Mouse (Mus musculus): ENCODE measurements around the gene Vgll1. TPM values are rescaled to one million over a fixed set of nuclear protein-coding genes. Genes with fewer than 3 reads are reported as not detected.

The Vgll1 gene
- polyA plus RNA-seq, 1 experiment from 2014 or later = 0.70 TPM

GRCm38 (mm10) chrX:57153520-57153919 is 65.6 kb downstream of the Vgll1 start:
- no peak overlapping the region for H3K4me3 ChIP-seq
- no peak overlapping the region for H3K4me2 ChIP-seq (replicated peaks)
- H3K27me3 ChIP-seq = no peaks in the 10 kb centered on the region
- no peak for ATAC-seq (ENCODE audit: low FRiP score, low read depth)
- WGBS = 67% methylated on average over 1 of the region's 1 CpGs
- H3K36me3 ChIP-seq = no peaks in the 10 kb centered on the region
- no peak overlapping the region for H3K9ac ChIP-seq
- no peak overlapping the region for H3K27ac ChIP-seq
- no peaks in the 10 kb centered on the region for H3K4me1 ChIP-seq
- H3K9me3 ChIP-seq = no peaks in the 10 kb centered on the region

Other genes starting within 250 kb of the Vgll1 start
- not detected in 2 replicates for gene Adgrg4, start 217.9 kb upstream of the Vgll1 start, polyA plus RNA-seq (2015; fragmentation: Nextera tagmentation; extraction: Ambion mirVana)
- gene Brs3, start 45.0 kb upstream of the Vgll1 start, polyA plus RNA-seq (2015; fragmentation: Nextera tagmentation; extraction: Ambion mirVana) = not detected in 2 replicates
- 89.8 and 91.4 TPM in 2 replicates for gene Htatsf1, start 34.5 kb upstream of the Vgll1 start, polyA plus RNA-seq (2015; fragmentation: Nextera tagmentation; extraction: Ambion mirVana)
- not detected in 2 replicates for gene Cd40lg, start 124.0 kb downstream of the Vgll1 start, polyA plus RNA-seq (2015; fragmentation: Nextera tagmentation; extraction: Ambion mirVana)